Mouse (Mus musculus): ENCODE data around the gene Ctc1. TPM values are rescaled to one million over a fixed set of nuclear protein-coding genes. Genes with fewer than 3 reads are reported as not detected.
A peak's percentile ranks its signal among the peaks of the same experiment; 100 is the strongest.

Ctc1 gene
- total and polyA plus RNA-seq, 3 experiments = 10.7 to 21.5 (median 15.7) TPM

DNA sequence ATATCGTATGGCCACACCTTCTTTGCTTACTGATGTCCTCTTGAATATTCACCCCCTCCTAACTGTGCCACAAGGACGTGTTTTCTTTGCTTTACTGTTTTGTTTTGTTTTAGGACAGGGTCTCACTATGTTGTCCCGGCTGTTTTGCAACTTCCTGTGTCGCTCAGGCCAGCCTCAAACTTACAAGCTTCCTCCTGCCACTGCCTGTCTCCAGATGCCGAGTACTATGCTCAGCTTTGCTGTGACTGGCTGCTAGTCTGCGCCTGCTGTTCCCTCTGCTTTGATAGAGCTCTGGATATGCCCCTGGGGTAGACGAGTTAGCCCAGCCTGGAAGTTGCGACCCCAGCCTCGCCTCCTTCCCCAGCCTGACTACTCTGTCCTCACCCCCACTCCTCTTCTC lies 17.8 kb downstream of the Ctc1 start:
- Histone ChIP-seq H3K4me1 (ENCODE audit: control insufficient read depth, insufficient read depth, low read length) (peaks cover 6% of the 10 kb centered on the region), H3K27ac (no peak overlapping the region), H3K36me3 (ENCODE audit: control insufficient read depth, insufficient read depth, low read length) (no peaks in the 10 kb centered on the region), H3K79me2 (replicated peaks; ENCODE audit: control insufficient read depth, insufficient read depth, low read length) (no peaks in the 10 kb centered on the region), H3K9ac (ENCODE audit: low read depth, low read length) (no peak overlapping the region), H3K4me3 (no peak overlapping the region), H3K27me3 (ENCODE audit: control insufficient read depth, insufficient read depth, low read length) (no peaks in the 10 kb centered on the region)
- intact Hi-C loops (cut with DNase I) = no loop called here
- 68% methylated on average over 9 of the region's 9 CpGs for whole genome bisulfite sequencing
- DNase-seq = peak in 1 of 2 experiments; percentile 33
- TF ChIP-seq CTCF (IDR thresholded peaks at IDR 0.05) = no peak
- TF ChIP-seq EP300 (IDR thresholded peaks at IDR 0.05; ENCODE audit: insufficient read depth, low read depth, low read length) = no peak
- no peak for TF ChIP-seq POLR2A (IDR thresholded peaks at IDR 0.05; ENCODE audit: insufficient read depth, low read depth, low read length)

DNA sequence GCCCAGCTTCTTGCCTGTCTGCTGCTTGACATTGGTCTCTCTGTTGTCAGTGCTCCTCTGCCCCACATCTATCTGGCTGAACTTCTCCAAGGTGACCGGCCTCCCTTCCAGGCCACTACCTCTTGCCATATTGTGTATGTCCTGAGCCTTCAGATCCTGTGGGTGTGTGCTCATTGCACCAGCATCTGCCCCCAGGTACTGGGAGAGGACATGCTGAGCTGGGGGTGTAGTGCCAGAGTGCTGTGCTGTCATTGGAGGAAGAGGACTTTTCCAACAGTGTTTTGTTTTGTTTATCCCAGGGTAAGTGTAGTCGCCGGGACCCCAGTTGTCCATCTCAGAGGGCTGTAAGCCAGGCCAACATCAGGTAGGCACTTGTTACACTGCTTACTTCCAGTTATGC lies 18.9 kb downstream of the Ctc1 start:
- no peaks in the 10 kb centered on the region for H3K36me3 ChIP-seq (ENCODE audit: control insufficient read depth, insufficient read depth, low read length)

GRCm38 (mm10) chr11:69035411-69035810 lies 19.7 kb downstream of the Ctc1 start:
- intact Hi-C loops (cut with DNase I) = loop anchor here (5.0 kb wide), 1 partner anchor 68 kb away; the partner anchor contains the start of gene Slc25a35
- Histone ChIP-seq H3K27me3 (ENCODE audit: control insufficient read depth, insufficient read depth, low read length) (no peaks in the 10 kb centered on the region), H3K79me2 (replicated peaks; ENCODE audit: control insufficient read depth, insufficient read depth, low read length) (no peaks in the 10 kb centered on the region), H3K27ac (peak overlapping the region; percentile 79), H3K36me3 (ENCODE audit: control insufficient read depth, insufficient read depth, low read length) (no peaks in the 10 kb centered on the region), H3K4me1 (ENCODE audit: control insufficient read depth, insufficient read depth, low read length) (peaks cover 10% of the 10 kb centered on the region), H3K9ac (ENCODE audit: low read depth, low read length) (no peak overlapping the region), H3K4me3 (peak overlapping the region; percentile 62; the same call in 1 of the 2 replicates)
- WGBS = 83% methylated on average over 9 of the region's 9 CpGs
- TF ChIP-seq CTCF (IDR thresholded peaks at IDR 0.05) (no peak), POLR2A (IDR thresholded peaks at IDR 0.05; ENCODE audit: insufficient read depth, low read depth, low read length) (no peak), EP300 (IDR thresholded peaks at IDR 0.05; ENCODE audit: insufficient read depth, low read depth, low read length) (no peak)
- DNase-seq = peak in 1 of 2 experiments; percentile 16

More for the DNA sequence above, 18.9 kb downstream of the Ctc1 start:
- Histone ChIP-seq H3K27me3 (ENCODE audit: control insufficient read depth, insufficient read depth, low read length) (no peaks in the 10 kb centered on the region), H3K27ac (no peak overlapping the region), H3K79me2 (replicated peaks; ENCODE audit: control insufficient read depth, insufficient read depth, low read length) (no peaks in the 10 kb centered on the region), H3K4me1 (ENCODE audit: control insufficient read depth, insufficient read depth, low read length) (peaks cover 10% of the 10 kb centered on the region), H3K9ac (ENCODE audit: low read depth, low read length) (no peak overlapping the region), H3K4me3 (no peak overlapping the region)
- 92% methylated on average over 3 of the region's 3 CpGs for WGBS
- TF ChIP-seq EP300 (IDR thresholded peaks at IDR 0.05; ENCODE audit: insufficient read depth, low read depth, low read length) (no peak), POLR2A (IDR thresholded peaks at IDR 0.05; ENCODE audit: insufficient read depth, low read depth, low read length) (no peak)
- intact Hi-C loops (cut with DNase I) = no loop called here
- DNase-seq = no peak

DNA sequence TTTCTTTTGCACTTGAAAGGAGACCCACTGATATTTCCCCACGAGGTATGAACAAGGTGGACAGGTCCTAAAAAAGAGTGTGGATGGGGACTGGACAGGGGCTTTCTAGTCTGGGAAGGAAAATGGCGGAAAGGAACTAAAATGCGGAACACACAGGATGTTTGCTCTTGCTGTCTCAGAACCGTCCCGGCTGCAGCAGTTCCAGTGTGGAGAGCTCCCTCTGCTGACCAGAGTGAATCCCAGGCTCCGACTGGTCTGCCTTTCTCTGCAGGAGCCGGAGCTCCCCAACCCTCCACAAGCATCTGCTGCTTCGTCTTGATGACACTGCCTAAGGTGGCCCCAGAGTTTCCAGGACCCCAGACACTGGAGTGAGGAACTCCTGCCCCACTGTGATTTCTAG lies 20.1 kb downstream of the Ctc1 start:
- DNase-seq = peak; percentile 83 to 90
- H3K79me2 ChIP-seq (replicated peaks; ENCODE audit: control insufficient read depth, insufficient read depth, low read length) = no peaks in the 10 kb centered on the region
- TF ChIP-seq EP300 (IDR thresholded peaks at IDR 0.05; ENCODE audit: insufficient read depth, low read depth, low read length) (peak; percentile 88), POLR2A (IDR thresholded peaks at IDR 0.05; ENCODE audit: insufficient read depth, low read depth, low read length) (peak; percentile 39; the same call in 1 of the 2 replicates), CTCF (IDR thresholded peaks at IDR 0.05) (no peak; the same call in 1 of the 2 replicates)
- peak overlapping the region; percentile 62 for H3K4me3 ChIP-seq
- no peaks in the 10 kb centered on the region for H3K36me3 ChIP-seq (ENCODE audit: control insufficient read depth, insufficient read depth, low read length)
- H3K9ac ChIP-seq (ENCODE audit: low read depth, low read length) = no peak overlapping the region
- peak overlapping the region; percentile 79 for H3K27ac ChIP-seq
- WGBS = 5% methylated on average over 8 of the region's 8 CpGs
- no peaks in the 10 kb centered on the region for H3K27me3 ChIP-seq (ENCODE audit: control insufficient read depth, insufficient read depth, low read length)
- peaks cover 10% of the 10 kb centered on the region for H3K4me1 ChIP-seq (ENCODE audit: control insufficient read depth, insufficient read depth, low read length)
- intact Hi-C loops (cut with DNase I) = loop anchor here (2.0 to 5.0 kb wide), 2 partner anchors 69 to 131 kb away; partner anchors contain the start of gene Slc25a35

DNA sequence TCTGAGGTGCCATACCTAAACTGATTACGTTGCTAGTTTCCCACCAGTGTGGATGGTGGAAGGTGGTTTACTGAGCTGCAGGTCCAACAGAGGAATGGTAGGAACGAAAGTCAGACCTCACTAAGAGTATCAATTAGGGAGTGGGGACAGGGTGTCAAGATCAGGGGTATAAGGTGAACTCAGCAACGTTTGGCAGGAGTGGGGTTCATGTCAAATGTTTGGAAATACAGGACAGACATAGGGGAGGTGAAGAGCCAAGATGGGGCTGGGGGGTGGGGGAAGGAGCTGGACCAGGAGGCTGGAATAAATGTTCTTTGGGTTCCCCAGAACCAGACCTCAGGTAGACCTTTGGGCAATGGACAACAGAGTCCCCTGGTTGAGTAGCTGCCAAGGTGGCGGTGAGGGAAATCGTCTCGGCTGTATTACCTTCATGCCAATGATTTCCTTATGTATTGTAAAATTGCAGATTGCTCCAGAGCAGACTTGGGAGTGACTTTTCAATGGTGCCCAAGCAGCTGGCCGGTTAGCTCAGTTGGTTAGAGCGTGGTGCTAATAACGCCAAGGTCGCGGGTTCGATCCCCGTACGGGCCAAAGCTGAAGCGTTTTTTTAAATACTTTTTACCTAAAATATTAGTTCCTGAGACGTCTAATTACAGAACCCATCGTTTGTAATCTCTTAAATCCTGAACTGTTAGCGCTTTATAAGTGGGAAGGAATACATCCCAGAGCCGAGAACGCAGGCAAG lies 20.9 kb downstream of the Ctc1 start:
- intact Hi-C loops (cut with DNase I) = loop anchor here (2.0 to 5.0 kb wide), 2 partner anchors 69 to 132 kb away; partner anchors contain the start of gene Slc25a35
- Histone ChIP-seq H3K27me3 (ENCODE audit: control insufficient read depth, insufficient read depth, low read length) (no peaks in the 10 kb centered on the region), H3K4me3 (peak overlapping the region; percentile 62), H3K36me3 (ENCODE audit: control insufficient read depth, insufficient read depth, low read length) (no peaks in the 10 kb centered on the region), H3K9ac (ENCODE audit: low read depth, low read length) (peak overlapping the region; percentile 24), H3K27ac (peak overlapping the region; percentile 81), H3K79me2 (replicated peaks; ENCODE audit: control insufficient read depth, insufficient read depth, low read length) (no peaks in the 10 kb centered on the region), H3K4me1 (ENCODE audit: control insufficient read depth, insufficient read depth, low read length) (peaks cover 10% of the 10 kb centered on the region)
- TF ChIP-seq CTCF (IDR thresholded peaks at IDR 0.05) = no peak
- peak; percentile 24; the same call in 1 of the 2 replicates for TF ChIP-seq POLR2A (IDR thresholded peaks at IDR 0.05; ENCODE audit: insufficient read depth, low read depth, low read length)
- peak; percentile 81; the same call in 1 of the 2 replicates for TF ChIP-seq EP300 (IDR thresholded peaks at IDR 0.05; ENCODE audit: insufficient read depth, low read depth, low read length)
- WGBS = 10% methylated on average over 20 of the region's 20 CpGs
- DNase-seq = peak; percentile 87 to 90
